In genomic region chr1:58504577-58505254, GRCm38 (mm10) we compare ENCODE assay signal across 8 mouse cellular contexts. TPM values are rescaled to one million over a fixed set of nuclear protein-coding genes. Genes with fewer than 3 reads are reported as not detected.
A peak's percentile ranks its signal among the peaks of the same experiment; 100 is the strongest.
DNase-seq lines count a peak whose midpoint lies in the region; ATAC-seq and TF ChIP-seq lines count a peak whose summit lies in the region.

Gene Orc2 (minus strand): TSS chr1:58505109.

- peak within 1 kb of the TSS; percentile 96 for H3K4me2 ChIP-seq in hindbrain, embryonic 13.5 days

- in situ Hi-C loops in Patski (cut with MboI; ENCODE audit: low pct_unique_long_range_greater_than_20kb) = no loop called here

- peak within 1 kb of the TSS; percentile 89 for H3K27ac ChIP-seq in hindbrain, embryonic 13.5 days

- TF ChIP-seq CTCF in Patski (IDR thresholded peaks at IDR 0.05) = no peak

- peaks cover 31% of the 10 kb centered on the region for H3K36me3 ChIP-seq in hindbrain, embryonic 13.5 days

- H3K4me3 ChIP-seq in hindbrain, embryonic 13.5 days = peak within 1 kb of the TSS; percentile 92

- H3K27me3 ChIP-seq in Patski = no peaks in the 10 kb centered on the region
- H3K27me3 ChIP-seq in hindbrain, embryonic 13.5 days = no peaks in the 10 kb centered on the region

- peak; percentile 99 for ATAC-seq in Patski
- ATAC-seq in hindbrain, embryonic 13.5 days (ENCODE audit: low FRiP score) = peak; percentile 100

- peak; percentile 47 for DNase-seq in Patski (ENCODE audit: low read depth, low spot score)
- peak; percentile 91 to 92 for DNase-seq in cerebellum, postnatal 14 days
- peak; percentile 89 to 91 for DNase-seq in frontal cortex, postnatal 14 days (ENCODE audit: low spot score in 2 of 2)
- peak; percentile 78 to 87 for DNase-seq in layer of hippocampus, postnatal 25 days (ENCODE audit: extremely low spot score in 1 of 2, low spot score in 1 of 2)
- peak; percentile 93 for DNase-seq in lung, postnatal 25 days (ENCODE audit: low spot score)
- peak; percentile 95 for DNase-seq in retina, embryonic 14.5 days (ENCODE audit: low spot score)
- DNase-seq in thymus, postnatal 4 days = peak; percentile 90

- peaks cover 19% of the 10 kb centered on the region for H3K9me3 ChIP-seq in hindbrain, embryonic 13.5 days

- peaks cover 20% of the 10 kb centered on the region for H3K4me1 ChIP-seq in hindbrain, embryonic 13.5 days (replicated peaks)

- POLR2A ChIA-PET in Patski (lab: Charles Lee) = interaction anchor here (0.6 kb wide), 1 partner anchor 27 kb away, joined by 3 read pairs; no protein-coding TSS in a partner anchor

- under 1% methylated on average over 64 of the region's 64 CpGs for WGBS in hindbrain, embryonic 13.5 days

- CTCF ChIA-PET in Patski (lab: Charles Lee) = no interaction called here

- H3K9ac ChIP-seq in hindbrain, embryonic 13.5 days = peak within 1 kb of the TSS; percentile 94

RNA-seq across cellular contexts. Expression of gene Orc2, which starts in this region (rescaled TPM):
- 31.8 TPM for polyA plus RNA-seq in Patski (2021)
- polyA plus RNA-seq in hindbrain, embryonic 13.5 days (2015; fragmentation: Nextera tagmentation; extraction: Ambion mirVana) = 25.5 and 27.9 TPM in 2 replicates
- 10 to 100 TPM; 25.0 to 25.6 TPM for total RNA-seq in layer of hippocampus, postnatal 25 days (2021)

Comparison
In these comparisons a context has a peak if more than half of its experiments do, and no peak if none do; other contexts are left out.
1. Peak in every context shown above with its lines: DNase-seq, ATAC-seq, H3K4me3 ChIP-seq and H3K27ac ChIP-seq.